Mouse (Mus musculus) layer of hippocampus, postnatal 25 days (tissue): ENCODE data around the gene Cstb. TPM values are rescaled to one million over a fixed set of nuclear protein-coding genes. Genes with fewer than 3 reads are reported as not detected.

Experiments
- DNase-seq, 2 experiments: peaks; one replicate each; pipeline ENCODE4 v3.0.0; 2022; ENCODE audit warnings: mixed read lengths in 2 of 2, low spot score in 1 of 2; ENCODE audit errors: extremely low spot score in 1 of 2
- total RNA-seq, 2 experiments: library from RNA; stranded (reverse); gene quantifications; 2 replicates each; pipeline ENCODE4 v1.2.3; 2021

Cstb gene
- 10 to 100 TPM; 38.7 to 40.7 TPM for total RNA-seq

DNA sequence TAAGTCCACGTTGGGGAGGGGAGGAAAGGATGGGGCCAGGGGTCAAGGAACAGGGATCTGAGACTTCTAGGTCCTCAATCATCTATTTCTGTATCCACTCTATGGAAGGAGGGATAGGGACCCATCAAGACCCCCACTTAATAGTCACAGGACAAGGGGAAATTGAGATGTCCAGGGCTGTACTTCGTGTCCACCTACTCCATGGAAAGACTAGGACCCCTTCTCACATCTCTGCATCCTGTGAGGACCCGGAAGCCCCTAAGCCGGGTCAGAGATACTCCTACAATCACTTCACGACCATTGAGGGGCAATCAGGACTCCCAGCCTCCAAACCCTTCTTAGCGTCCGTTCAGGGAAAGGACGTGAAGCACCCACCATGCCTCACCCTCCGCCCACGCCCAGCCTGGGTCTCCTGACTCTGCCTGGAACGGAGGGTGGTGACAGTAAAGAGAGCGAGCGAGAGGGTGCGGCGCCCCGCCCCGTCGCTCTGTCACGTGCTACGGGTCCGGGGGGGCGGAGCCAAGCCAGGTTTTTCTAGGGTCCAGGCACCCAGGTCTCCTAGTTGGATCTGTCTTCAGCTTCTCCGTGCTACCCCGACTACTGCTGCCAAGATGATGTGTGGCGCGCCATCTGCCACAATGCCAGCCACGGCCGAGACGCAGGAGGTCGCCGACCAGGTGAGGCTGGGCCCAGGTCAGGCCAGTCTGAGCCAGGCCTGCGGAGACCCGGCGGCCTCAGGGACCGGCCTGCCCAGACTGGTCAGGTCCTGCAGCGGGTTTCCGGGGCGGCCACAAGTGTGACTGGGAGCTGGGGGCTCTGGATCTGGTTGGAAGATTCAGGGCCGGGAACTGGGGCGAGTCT lies at the start of gene Cstb:
Gene Cstb, plus strand, starts transcription at position 489 of the 861 bp plus-strand sequence.
- peak; percentile 74 to 76 for DNase-seq

DNA sequence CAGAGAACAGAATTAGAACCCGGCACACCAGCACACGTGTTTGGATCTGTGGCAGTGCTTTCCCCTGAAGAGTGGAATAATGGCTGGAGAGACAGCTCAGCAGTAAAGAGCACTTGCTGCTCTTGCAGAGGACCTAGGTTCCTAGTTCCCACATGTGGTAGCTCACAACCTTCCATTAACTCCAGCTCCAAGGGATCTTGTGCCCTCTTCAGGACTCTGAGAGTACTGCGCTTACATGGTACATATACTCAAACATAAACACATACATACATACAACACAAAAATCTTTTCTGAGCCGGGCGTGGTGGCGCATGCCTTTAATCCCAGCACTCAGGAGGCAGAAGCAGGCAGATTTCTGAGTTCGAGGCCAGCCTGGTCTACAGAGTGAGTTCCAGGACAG lies 47.0 kb upstream of the Cstb start:
- no peak for DNase-seq

DNA sequence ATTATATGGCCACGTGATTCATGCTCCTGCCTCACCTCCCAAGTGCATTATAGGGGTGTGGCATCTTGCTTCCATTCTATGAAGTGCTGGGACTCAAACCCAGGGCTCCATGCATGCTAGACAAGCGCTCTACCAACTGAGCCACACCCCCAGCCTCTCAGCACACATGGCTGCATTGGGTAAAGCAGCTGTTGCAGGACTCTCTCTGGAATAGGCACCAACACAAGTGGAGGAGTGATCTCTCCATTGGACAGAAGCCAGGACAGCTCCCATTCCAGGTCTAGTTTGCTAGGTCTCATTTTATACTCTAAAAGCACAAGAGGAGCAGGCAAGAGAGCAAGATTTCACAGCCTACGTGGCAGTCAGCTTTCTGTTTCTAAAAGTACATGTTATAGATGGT lies 41.9 kb upstream of the Cstb start:
- DNase-seq = no peak

DNA sequence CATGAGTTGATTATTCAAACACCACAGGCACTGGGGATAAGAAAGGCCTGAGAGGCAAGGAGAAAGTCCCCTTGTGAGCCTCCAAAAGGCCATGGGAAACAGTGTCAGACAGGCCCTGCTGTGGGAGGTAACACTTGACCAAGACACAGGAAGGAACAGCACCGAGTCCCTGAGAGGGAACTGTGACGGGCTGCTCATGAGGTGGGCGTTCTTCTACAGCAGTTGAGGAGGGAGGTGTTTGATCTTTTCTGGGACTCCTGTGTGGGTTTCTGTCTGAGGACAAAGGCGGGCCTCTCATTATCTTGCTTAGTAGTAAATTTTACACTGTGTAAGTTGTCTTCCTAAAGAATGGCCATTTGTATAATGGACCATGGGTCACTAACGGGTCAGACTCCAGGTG lies 39.9 kb upstream of the Cstb start:
- DNase-seq = no peak

DNA sequence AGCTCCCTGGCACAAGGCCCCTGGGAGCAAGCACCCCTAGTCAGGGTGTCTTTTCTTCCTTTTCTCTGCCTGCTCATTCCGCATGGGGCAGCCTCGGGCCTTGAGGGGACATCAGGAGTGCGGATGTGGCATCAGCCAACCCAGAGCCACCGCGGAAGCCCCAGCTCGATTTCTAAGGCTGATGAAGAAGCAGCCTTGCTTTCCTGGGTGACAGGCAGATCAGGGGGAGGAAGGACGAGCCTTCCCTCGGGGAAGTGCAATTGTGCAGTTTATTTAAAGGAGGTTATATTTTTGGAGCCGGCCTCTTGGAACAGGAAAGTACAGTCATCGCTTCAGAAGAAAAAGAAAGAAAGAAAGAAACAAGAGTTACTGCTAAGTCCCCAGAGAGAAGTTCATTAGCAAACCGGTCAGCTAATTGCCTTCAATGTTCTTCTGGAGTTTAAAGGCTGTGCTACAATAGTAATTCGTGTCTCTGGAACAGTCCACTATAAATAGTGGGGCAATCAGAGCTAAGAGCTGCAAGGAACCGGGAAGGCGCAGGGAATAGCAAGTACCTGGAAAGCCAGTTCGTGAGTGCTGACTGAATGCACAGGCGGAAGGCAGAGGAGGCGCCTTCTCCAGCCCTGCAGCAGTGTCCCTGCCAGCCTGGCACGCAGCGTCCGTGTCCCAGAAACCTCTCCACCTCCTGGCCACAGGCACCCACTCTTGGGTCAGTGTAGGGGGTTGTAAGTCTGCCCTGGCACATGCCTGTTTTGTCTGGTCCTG lies 37.1 kb upstream of the Cstb start:
- no peak for DNase-seq

DNA sequence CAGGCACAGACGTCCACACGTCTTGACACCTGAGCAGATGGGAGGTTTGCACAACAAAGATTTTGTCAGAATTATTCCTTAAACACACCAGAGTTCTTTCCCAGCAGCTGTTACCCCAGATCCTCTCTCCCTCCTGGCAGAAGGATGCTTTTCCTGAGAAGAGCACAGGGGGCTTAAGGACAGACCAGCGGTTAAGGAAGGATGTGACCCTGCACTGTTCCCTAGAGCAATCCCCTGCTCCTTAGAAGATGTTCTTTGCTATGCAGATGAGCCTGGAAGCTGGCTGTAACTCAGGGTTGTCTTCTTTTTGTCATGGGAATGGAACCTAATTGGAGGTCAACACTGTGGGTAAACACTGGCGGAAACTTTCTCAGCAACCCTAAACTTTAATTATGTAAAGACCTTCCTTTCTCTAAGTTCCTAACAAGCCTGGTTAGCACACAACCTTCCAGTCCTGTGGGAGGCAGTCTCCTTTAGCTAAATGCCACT lies 34.4 kb upstream of the Cstb start:
- DNase-seq = no peak

DNA sequence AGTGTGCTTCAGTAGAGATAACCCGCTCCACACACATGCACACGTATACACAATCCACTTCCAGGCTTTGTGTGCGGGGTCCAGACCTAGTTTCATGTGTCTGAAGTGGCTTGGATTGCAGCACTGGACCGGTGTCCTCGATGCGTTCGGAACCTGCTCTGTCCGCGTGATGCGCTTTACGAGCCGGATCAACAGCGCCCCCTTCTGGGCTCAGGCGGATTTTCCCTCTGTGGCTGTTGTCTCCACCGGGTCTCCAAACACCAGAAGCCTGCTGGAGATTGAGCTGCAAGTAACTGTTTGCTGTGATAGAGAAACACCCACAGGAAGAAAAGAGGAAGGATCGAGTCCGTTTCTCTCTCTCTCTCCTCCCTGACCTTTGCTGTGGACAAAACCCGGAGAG lies 33.4 kb upstream of the Cstb start:
- peak; percentile 74 to 88 for DNase-seq

DNA sequence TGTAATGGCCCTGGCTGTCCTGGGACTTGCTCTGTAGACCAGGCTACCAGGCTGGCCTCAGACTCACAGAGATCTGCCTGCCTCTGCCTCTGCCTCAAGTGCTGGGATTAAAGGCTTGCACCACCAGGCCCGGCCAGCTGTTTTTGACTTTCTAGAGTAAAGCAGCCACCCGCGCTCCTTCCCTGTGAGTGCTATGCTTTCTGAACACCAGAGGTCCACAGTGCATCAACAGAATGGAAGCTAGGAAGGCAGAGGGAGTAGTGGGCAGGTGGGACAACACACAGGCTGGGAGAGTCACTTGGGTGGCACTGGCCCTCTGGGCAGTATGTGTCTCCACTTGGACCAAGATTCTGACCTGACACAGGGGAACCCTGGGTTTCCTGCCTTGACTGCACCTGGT lies 30.1 kb upstream of the Cstb start:
- DNase-seq = no peak

DNA sequence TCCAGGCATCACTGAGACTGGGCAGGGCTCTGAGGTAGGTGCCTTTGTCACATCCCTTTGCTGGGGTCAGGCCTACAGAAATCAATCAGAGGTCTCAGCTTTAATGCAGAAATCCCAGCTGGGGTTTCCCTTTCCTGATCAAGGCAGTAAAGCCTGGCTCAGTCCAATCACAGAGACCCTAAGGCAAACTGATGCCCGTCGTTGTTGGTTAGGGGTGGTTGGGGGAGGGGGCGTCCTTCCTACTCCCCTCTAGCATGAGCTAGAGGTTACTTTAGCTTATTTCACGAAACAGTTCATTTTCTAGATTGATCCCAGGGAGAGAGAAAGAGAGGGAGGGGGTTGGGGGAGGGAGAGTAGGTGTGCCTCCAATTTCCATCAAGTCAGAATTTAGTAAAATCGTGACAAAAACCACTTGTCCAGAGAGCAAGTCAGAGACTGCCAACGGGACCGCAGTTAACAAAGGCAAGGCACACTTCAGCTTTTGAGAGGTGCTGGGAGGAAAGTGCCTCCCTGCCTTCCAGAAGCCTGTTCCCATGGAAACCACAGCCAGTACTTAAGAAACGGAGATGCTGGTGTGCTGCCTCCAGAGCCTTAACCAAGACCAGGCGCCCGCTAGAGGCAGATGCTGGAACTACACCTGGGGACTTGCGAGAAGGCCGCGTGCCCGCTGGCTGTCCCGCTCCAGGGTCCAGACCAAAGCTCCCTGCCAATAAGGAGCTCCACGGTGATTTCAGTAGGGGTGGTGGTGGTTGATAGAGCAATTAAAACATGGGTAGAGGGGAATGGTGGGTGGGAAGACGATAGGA lies 29.4 kb upstream of the Cstb start:
- DNase-seq = peak; percentile 98 to 100

DNA sequence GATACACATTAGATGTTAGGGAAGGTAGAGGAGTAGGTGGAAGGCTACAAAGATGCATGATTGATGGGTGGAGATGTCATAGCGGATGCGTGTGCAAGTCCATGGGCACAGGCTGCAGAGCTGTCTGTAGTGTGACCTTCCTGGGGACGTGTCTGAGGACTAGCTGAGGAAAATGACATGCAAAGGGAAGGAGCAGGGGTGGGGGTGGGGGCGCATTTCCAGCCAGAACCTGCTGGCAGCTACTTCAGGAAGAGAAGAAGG lies 28.9 kb upstream of the Cstb start:
- DNase-seq = no peak

DNA sequence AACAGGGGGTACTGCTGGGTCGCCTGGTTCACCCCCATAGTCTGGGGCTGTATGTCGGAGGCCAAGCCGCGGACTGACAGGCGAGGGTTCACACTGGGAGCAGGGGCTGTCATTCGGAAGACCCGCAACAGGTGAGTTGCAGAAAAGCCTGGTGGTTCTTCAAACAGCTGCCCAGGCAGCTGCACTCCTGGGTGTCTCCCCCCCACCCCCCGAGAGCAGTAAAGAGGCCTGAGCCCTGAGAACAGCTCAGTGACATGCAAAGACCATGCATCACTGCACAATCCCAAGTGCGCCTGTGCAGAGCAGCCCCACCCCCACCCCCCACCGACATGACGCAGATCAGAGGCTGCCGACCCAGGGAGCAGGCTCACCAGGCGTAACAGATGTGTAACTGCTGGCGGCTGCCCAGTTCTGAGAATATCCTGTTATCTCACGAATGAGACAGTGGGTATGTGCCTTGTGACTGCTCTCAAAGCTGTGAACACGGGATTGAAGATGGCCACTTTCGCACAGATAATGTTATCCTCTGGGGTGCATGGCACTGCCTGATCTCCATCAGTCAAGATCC lies 26.3 kb upstream of the Cstb start:
- peak in 1 of 2 experiments; percentile 35 for DNase-seq

DNA sequence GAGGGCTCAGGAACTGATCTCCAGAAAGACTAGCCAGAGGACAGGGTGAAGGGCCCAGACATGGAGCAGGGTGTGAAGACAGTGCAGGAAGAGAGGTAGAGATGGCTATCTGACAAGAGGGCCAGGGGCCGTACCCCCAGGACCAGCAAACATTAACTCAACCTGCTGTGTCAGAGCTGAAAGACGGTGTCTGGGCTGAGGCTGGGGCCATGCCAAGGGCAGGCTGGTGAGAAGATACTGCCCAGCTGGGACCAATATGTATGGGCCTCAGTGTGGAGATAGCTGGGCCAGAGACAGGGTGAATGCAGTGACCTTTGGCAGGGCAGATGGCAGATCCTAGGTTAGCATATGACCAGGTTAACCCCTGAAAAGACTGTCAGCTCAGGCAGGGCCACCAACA lies 24.3 kb upstream of the Cstb start:
- no peak for DNase-seq

DNA sequence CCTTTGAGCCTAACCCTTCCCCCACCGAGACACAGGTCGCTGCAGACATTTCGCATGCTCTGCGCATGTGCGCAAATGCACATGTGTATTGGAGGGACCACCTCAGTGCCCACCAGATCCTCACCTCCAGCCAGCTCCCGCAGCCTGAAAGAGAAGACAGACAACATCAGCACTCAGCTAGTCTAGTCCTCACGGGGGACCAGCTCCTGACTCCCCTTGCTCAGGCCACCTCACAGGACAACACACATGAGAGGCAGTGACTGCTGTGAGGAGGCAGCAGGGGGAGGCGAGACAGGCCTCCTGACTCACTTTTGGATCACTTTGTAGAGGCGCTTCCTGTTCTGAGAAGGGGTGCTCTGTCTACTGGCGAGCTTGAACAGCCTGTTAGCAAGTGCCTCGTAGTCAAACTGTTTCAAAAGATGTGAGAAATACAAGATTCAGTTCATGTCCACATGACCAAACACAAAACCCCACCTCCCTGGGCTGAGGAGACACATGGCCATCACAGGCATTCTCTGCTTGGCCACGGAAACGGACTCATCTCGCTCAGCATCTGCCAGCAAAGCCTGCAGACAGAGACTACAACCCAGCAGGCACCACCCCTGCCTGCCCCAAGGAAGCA lies 23.1 kb upstream of the Cstb start:
- DNase-seq = no peak

DNA sequence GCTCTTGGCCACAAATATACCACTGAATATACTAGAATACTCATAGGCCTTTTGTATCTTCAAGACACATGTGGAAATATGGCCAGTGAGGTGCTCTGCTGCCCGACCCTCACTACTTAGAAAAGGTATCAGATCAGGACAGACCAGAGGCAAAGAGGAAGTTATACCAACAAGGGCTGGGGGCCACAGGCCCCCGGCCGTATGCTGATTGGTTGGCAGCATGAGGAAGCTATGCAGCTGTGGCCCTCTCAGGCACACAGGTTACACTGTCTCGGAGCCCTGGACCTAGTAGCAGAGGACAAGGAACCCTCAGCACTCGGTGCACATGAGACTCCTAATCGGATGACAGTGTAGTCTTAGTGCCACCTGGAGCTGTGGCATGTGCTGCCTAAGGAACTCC lies 19.3 kb upstream of the Cstb start:
- no peak for DNase-seq

DNA sequence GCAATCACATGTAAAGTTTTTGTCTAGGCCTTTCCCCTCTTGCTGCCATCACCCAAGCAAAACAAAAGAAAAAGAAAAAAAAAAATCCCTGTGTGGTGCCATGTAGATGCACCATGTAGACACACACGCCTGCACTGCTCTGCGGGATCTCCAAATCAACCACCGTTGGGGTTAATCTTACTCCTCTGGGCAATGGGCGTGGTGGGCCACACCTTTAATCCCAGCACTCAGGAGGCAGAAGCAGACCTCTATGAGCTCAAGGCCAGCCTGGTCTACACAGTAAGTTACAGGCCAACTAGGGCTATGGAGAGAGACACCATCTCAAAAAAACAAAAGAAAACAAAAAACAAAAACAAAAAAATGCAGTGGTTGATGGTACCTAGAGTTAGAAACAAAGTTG lies 18.3 kb upstream of the Cstb start:
- no peak for DNase-seq

DNA sequence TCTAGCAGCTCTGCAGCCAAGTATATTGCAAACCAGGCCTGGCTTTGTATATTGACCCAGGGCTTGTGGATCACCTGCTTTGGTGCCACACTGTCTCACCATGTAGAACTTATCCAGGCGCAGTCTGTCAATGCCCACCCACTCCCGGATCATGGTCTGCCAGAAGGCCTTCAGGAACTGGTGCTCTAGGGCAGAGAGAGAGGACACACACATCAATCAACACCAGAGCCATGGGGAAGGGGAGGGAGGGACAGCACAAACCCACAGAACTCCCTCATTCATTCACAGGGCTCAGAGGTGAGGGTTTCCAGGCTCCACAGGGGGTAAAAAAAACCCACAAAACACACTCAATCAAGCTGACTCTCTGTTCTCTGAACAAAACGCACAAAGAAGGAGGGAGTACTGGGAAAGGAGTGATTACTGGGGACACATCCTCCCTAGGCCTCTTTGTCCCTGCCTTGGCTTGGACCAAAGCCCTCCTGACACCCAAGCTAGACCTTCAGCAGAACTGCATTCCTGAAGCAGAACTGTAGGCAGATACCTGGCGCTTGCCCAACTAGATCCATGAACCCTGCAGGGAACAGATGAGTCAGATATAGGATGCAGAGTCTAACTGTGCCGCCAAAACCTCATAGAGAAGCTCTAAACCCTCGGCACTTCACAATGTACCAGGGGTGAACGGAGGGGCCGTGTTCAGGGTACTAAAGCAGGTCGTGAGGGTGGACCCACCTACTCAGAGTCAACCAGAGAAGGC lies 16.3 kb upstream of the Cstb start:
- DNase-seq = no peak

DNA sequence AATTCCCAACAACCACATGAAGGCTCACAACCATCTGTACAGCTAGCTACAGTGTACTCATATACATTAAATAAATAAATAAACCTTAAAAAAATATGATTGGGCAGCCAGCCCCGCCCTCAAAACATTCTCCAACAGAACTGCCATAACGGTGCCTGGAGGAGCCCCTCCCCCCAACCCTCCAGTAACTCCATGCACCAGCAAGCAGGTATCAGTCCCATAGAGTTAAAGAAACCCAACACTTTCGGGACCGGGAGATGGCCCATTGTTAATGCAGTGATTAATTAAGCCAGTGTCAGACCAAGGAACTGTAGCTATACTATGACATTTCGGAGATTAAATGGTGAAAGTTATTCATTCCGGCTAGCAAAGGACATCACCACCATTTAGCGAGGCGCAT lies 13.6 kb upstream of the Cstb start:
- no peak for DNase-seq

DNA sequence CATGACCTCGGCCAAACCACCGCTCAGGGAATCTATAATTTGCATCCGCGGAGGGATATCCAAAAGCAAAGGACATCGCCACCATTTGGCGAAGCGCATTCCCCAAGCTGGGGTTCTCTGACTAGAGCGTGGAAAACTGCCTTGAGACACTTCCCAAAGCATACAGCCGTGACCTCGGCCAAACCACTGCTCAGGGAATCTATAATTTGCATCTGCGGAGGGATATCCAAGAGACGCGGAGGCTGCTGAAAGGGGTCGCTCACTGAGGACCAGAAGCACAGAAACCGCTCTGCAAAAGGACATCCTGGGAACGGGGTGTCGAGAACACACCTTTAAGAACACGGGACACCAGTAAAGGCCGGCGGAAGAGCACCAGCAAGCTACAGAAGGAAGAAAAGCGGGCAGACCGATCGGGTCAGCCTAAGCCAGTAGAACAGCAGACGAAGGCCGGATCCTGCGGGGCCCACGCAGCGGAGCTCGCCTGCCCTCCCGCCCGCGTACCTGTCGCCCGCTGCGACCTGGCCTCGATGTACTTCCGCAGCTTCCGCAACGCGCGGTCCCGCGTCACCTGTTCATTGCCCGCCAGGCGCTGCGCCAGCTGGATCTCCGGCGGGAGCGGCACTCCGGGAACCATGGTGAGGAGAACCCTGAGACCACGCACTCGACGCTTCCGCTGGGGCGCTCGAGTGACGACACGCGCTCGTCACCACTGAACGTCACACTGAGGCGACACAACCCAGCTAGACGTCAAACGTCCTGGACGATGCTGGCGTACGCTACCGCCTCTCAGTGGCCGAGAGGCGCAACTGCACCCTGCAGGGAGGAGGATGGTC lies 12.9 kb upstream of the Cstb start, which contains the start of gene Rrp1:
Gene Rrp1, minus strand, starts transcription at position 725 of the 833 bp plus-strand sequence.
- DNase-seq = peak; percentile 98 to 99

DNA sequence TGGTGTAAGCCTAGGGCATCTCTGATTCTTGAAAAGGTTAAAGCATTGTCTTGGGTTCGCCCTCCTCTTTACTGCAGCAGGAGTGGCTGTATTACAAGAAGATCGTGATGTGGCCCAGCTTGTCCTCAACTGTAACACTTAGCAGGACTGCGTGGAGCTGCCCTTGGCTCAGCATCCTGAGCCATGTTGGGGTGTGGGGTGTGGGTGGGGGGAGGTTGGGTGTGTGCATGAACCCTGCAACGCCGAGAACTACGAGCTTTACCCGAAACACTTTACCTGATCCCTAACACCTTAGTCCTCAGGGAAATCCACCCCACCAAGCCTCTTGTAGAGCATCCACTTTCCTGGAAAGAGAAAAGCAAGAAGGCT lies 12.3 kb upstream of the Cstb start:
- no peak for DNase-seq
